In genomic region chr16:31200790-31201567, GRCm38 (mm10) we compare ENCODE assay signal across 8 mouse cellular contexts. TPM values are rescaled to one million over a fixed set of nuclear protein-coding genes. Genes with fewer than 3 reads are reported as not detected.
DNase-seq lines count a peak whose midpoint lies in the region; ATAC-seq and TF ChIP-seq lines count a peak whose summit lies in the region.

Acap2 (minus strand) TSS chr16:31201245.

- no peaks in the 10 kb centered on the region for H3K9me3 ChIP-seq in embryonic facial prominence, embryonic 15.5 days (replicated peaks)
- H3K9me3 ChIP-seq in limb, embryonic 14.5 days (ENCODE audit: control insufficient read depth, low read length), result no peaks in the 10 kb centered on the region
- H3K9me3 ChIP-seq in midbrain, postnatal 0 days (ENCODE audit: low read length), result no peaks in the 10 kb centered on the region

- DNase-seq in 416B (ENCODE audit: low read depth), result peak; percentile 97
- peak; percentile 98 for DNase-seq in heart, adult 8-10 months (ENCODE audit: low spot score)
- DNase-seq in kidney, adult 9 months, result peak; percentile 99
- DNase-seq in limb, embryonic 14.5 days (ENCODE audit: low spot score), result peak; percentile 97
- peak; percentile 98 for DNase-seq in midbrain, postnatal 0 days (ENCODE audit: low spot score)
- peak; percentile 92 to 93 for DNase-seq in spleen, postnatal 14 days (ENCODE audit: low spot score in 2 of 2)

- no peaks in the 10 kb centered on the region for H3K36me3 ChIP-seq in embryonic facial prominence, embryonic 15.5 days
- no peaks in the 10 kb centered on the region for H3K36me3 ChIP-seq in limb, embryonic 14.5 days (ENCODE audit: control insufficient read depth, insufficient read depth, low read length)
- no peaks in the 10 kb centered on the region for H3K36me3 ChIP-seq in midbrain, postnatal 0 days (ENCODE audit: insufficient read depth, low read length)

- TF ChIP-seq CTCF in bone marrow, adult 2 months (IDR thresholded peaks at IDR 0.05; ENCODE audit: control insufficient read depth, insufficient read depth, low read length), result no peak
- no peak for TF ChIP-seq CTCF in midbrain, postnatal 0 days (IDR thresholded peaks at IDR 0.05)

- peak; percentile 98 for TF ChIP-seq POLR2A in bone marrow, adult 2 months (IDR thresholded peaks at IDR 0.05; ENCODE audit: borderline replicate concordance, control insufficient read depth, low read depth, low read length)
- TF ChIP-seq POLR2A in limb, embryonic 14.5 days (IDR thresholded peaks at IDR 0.05; ENCODE audit: borderline replicate concordance, extremely low read depth, insufficient read depth, insufficient read length), result peak; percentile 83; the same call in 1 of the 2 replicates

- ATAC-seq in embryonic facial prominence, embryonic 15.5 days (ENCODE audit: insufficient number of reproducible peaks, low FRiP score, low TSS enrichment, low read depth), result peak; percentile 99
- ATAC-seq in limb, embryonic 14.5 days (ENCODE audit: low FRiP score, low read depth), result peak; percentile 99
- peak; percentile 99 for ATAC-seq in midbrain, postnatal 0 days (ENCODE audit: low FRiP score)

- peak within 1 kb of the TSS; percentile 90 for H3K4me3 ChIP-seq in bone marrow, adult 2 months (replicated peaks; ENCODE audit: control insufficient read depth, low read depth, low read length)
- H3K4me3 ChIP-seq in embryonic facial prominence, embryonic 15.5 days (replicated peaks), result peak within 1 kb of the TSS; percentile 97
- peak within 1 kb of the TSS; percentile 98 for H3K4me3 ChIP-seq in limb, embryonic 14.5 days (replicated peaks; ENCODE audit: low read length)
- H3K4me3 ChIP-seq in midbrain, postnatal 0 days (ENCODE audit: low read depth, low read length), result peak within 1 kb of the TSS; percentile 72

- H3K4me1 ChIP-seq in bone marrow, adult 2 months (ENCODE audit: control insufficient read depth, insufficient read depth, low read length), result no peaks in the 10 kb centered on the region; the same call in 1 of the 2 replicates
- H3K4me1 ChIP-seq in embryonic facial prominence, embryonic 15.5 days, result peaks cover 16% of the 10 kb centered on the region
- H3K4me1 ChIP-seq in limb, embryonic 14.5 days (ENCODE audit: control insufficient read depth, insufficient read depth, low read length), result peaks cover 7% of the 10 kb centered on the region
- 0 out of 2 replicates have a peak, but pooled peaks cover 3% of the 10 kb centered on the region for H3K4me1 ChIP-seq in midbrain, postnatal 0 days (ENCODE audit: insufficient read depth, low read length)

- peak within 1 kb of the TSS; percentile 61 for H3K4me2 ChIP-seq in embryonic facial prominence, embryonic 15.5 days (replicated peaks)
- H3K4me2 ChIP-seq in limb, embryonic 14.5 days (replicated peaks; ENCODE audit: low read depth, low read length, severe bottlenecking), result peak within 1 kb of the TSS; percentile 77
- peak within 1 kb of the TSS; percentile 82 for H3K4me2 ChIP-seq in midbrain, postnatal 0 days (ENCODE audit: low read depth, low read length, poor library complexity, severe bottlenecking)

- peak within 1 kb of the TSS; percentile 96 for H3K9ac ChIP-seq in embryonic facial prominence, embryonic 15.5 days
- H3K9ac ChIP-seq in limb, embryonic 14.5 days (ENCODE audit: low read depth, low read length, severe bottlenecking), result peak within 1 kb of the TSS; percentile 86
- H3K9ac ChIP-seq in midbrain, postnatal 0 days (replicated peaks; ENCODE audit: low read length, poor library complexity, severe bottlenecking), result peak within 1 kb of the TSS; percentile 96

- under 1% methylated on average over 73 of the region's 73 CpGs for whole genome bisulfite sequencing in bone marrow, adult 2 months
- under 1% methylated on average over 72 of the region's 73 CpGs for WGBS in embryonic facial prominence, embryonic 15.5 days
- 3% methylated on average over 57 of the region's 73 CpGs for WGBS in limb, embryonic 14.5 days
- WGBS in midbrain, postnatal 0 days, result 2% methylated on average over 65 of the region's 73 CpGs

- H3K27me3 ChIP-seq in embryonic facial prominence, embryonic 15.5 days, result no peaks in the 10 kb centered on the region
- H3K27me3 ChIP-seq in limb, embryonic 14.5 days (ENCODE audit: control insufficient read depth, insufficient read depth, low read length), result no peaks in the 10 kb centered on the region
- H3K27me3 ChIP-seq in midbrain, postnatal 0 days (ENCODE audit: insufficient read depth, low read length), result no peaks in the 10 kb centered on the region

- peak within 1 kb of the TSS; percentile 98 for H3K27ac ChIP-seq in bone marrow, adult 2 months (ENCODE audit: control insufficient read depth, insufficient read depth, low read depth, low read length, poor library complexity)
- H3K27ac ChIP-seq in embryonic facial prominence, embryonic 15.5 days (replicated peaks), result peak within 1 kb of the TSS; percentile 97
- H3K27ac ChIP-seq in limb, embryonic 14.5 days (replicated peaks; ENCODE audit: low read depth, low read length), result peak within 1 kb of the TSS; percentile 88
- peak within 1 kb of the TSS; percentile 98 for H3K27ac ChIP-seq in midbrain, postnatal 0 days (ENCODE audit: low read depth, low read length)

RNA-seq across cellular contexts. Expression of gene Acap2, which starts in this region (rescaled TPM):
- polyA plus RNA-seq in bone marrow, adult 2 months (2011; ENCODE audit: insufficient read depth, insufficient read length, low replicate concordance, missing spikeins), result 5.6 and 13.5 TPM in 2 replicates
- polyA plus RNA-seq in embryonic facial prominence, embryonic 15.5 days (2015; fragmentation: Nextera tagmentation; extraction: Ambion mirVana), result 24.0 and 25.3 TPM in 2 replicates
- 10 to 100 TPM; 16.8 to 18.6 (median 17.4) TPM for total RNA-seq in heart, adult 8-10 months (2022)
- polyA plus RNA-seq in limb, embryonic 14.5 days (2012; rRNA removed), result 24.8 and 26.1 TPM in 2 replicates
- 24.9 and 28.0 TPM in 2 replicates for polyA plus RNA-seq in limb, embryonic 14.5 days (2014; fragmentation: Nextera tagmentation; extraction: Ambion mirVana)
- total RNA-seq in midbrain, postnatal 0 days (2014; rRNA removed), result 26.7 and 39.4 TPM in 2 replicates
- polyA plus RNA-seq in midbrain, postnatal 0 days (2015; fragmentation: Nextera tagmentation; extraction: Ambion mirVana), result 9.0 and 10.9 TPM in 2 replicates

Comparison
In these comparisons a context has a peak if more than half of its experiments do, and no peak if none do; other contexts are left out.
1. Peak in every context shown above with its lines: DNase-seq, ATAC-seq, H3K4me3 ChIP-seq and H3K27ac ChIP-seq.